ENCODE assay signal across 11 mouse cellular contexts in genomic region chr8:13204371-13205140, GRCm38 (mm10). TPM values are rescaled to one million over a fixed set of nuclear protein-coding genes. Genes with fewer than 3 reads are reported as not detected.
DNase-seq lines count a peak whose midpoint lies in the region; ATAC-seq and TF ChIP-seq lines count a peak whose summit lies in the region.
"Had no signal": no experiment of that assay in that cellular context is flagged by ENCODE, and none has a peak within 500 bp of the region (broad histone marks: within the 10 kb centered on the region; RNA-seq: fewer than 3 reads in every experiment).

No protein-coding gene starts in this region.

- WGBS in liver, embryonic 12.5 days (ENCODE audit: insufficient replicate concordance), result 50% methylated on average over 12 of the region's 12 CpGs
- 54% methylated on average over 12 of the region's 12 CpGs for WGBS in stomach, embryonic 16.5 days

- no peak for TF ChIP-seq POLR2A in testis, adult 2 months (IDR thresholded peaks at IDR 0.05; ENCODE audit: control insufficient read depth, low read depth, low read length)

- no peaks in the 10 kb centered on the region for H3K9me3 ChIP-seq in liver, embryonic 12.5 days (replicated peaks)
- H3K9me3 ChIP-seq in stomach, embryonic 16.5 days (replicated peaks; ENCODE audit: control insufficient read depth, low read length), result no peaks in the 10 kb centered on the region
- H3K9me3 ChIP-seq: midbrain, embryonic 15.5 days had no signal

- H3K9ac ChIP-seq in liver, embryonic 12.5 days, result peak overlapping the region; percentile 42
- no peak overlapping the region for H3K9ac ChIP-seq in stomach, embryonic 16.5 days (ENCODE audit: low read length)
- H3K9ac ChIP-seq: midbrain, embryonic 15.5 days had no signal

- no peaks in the 10 kb centered on the region for H3K36me3 ChIP-seq in testis, adult 2 months (ENCODE audit: control insufficient read depth, insufficient read depth, low read length)
- peaks cover 10% of the 10 kb centered on the region for H3K36me3 ChIP-seq in liver, embryonic 12.5 days
- no peaks in the 10 kb centered on the region for H3K36me3 ChIP-seq in stomach, embryonic 16.5 days (ENCODE audit: control insufficient read depth, insufficient read depth, low read length)
- H3K36me3 ChIP-seq: midbrain, embryonic 15.5 days had no signal

- peak; percentile 57 for DNase-seq in adrenal gland, adult 2 months
- DNase-seq in adrenal gland, adult 8-10 months, result no peak
- no peak for DNase-seq in testis, postnatal 14 days (ENCODE audit: low spot score)
- DNase-seq in retina, postnatal 1 day, result no peak
- DNase-seq in frontal cortex, postnatal 10 days (ENCODE audit: low spot score in 2 of 2), result no peak

- peak overlapping the region; percentile 98 for H3K4me2 ChIP-seq in liver, embryonic 12.5 days
- H3K4me2 ChIP-seq in stomach, embryonic 16.5 days (ENCODE audit: low read depth, low read length), result no peak overlapping the region
- H3K4me2 ChIP-seq: midbrain, embryonic 15.5 days had no signal

- H3K4me3 ChIP-seq in testis, adult 2 months (ENCODE audit: control insufficient read depth, low read depth, low read length), result no peak overlapping the region
- peak overlapping the region; percentile 93 for H3K4me3 ChIP-seq in liver, embryonic 12.5 days
- H3K4me3 ChIP-seq in stomach, embryonic 16.5 days (replicated peaks; ENCODE audit: low read length), result no peak overlapping the region
- H3K4me3 ChIP-seq: layer of hippocampus, adult 2 months; midbrain, embryonic 15.5 days had no signal

- peak; percentile 48 for ATAC-seq in liver, embryonic 12.5 days
- ATAC-seq in stomach, embryonic 16.5 days (ENCODE audit: insufficient read depth, low FRiP score), result peak; percentile 58; the same call in 1 of the 2 replicates
- ATAC-seq: forebrain, embryonic 16.5 days; midbrain, embryonic 15.5 days had no signal

- TF ChIP-seq CTCF in testis, adult 2 months (IDR thresholded peaks at IDR 0.05; ENCODE audit: control insufficient read depth, insufficient read depth, insufficient replicate concordance, low read depth, low read length), result no peak

- peaks cover 15% of the 10 kb centered on the region for H3K4me1 ChIP-seq in testis, adult 2 months (ENCODE audit: control insufficient read depth, insufficient read depth, low read length)
- H3K4me1 ChIP-seq in liver, embryonic 12.5 days, result peaks cover 89% of the 10 kb centered on the region
- peaks cover 5% of the 10 kb centered on the region for H3K4me1 ChIP-seq in stomach, embryonic 16.5 days (ENCODE audit: control insufficient read depth, insufficient read depth, low read length)

- peak overlapping the region; percentile 18; the same call in 1 of the 2 replicates for H3K27ac ChIP-seq in testis, adult 2 months (ENCODE audit: control insufficient read depth, insufficient read depth, low read depth, low read length)
- H3K27ac ChIP-seq in liver, embryonic 12.5 days, result peak overlapping the region; percentile 98
- peak overlapping the region; percentile 69 for H3K27ac ChIP-seq in stomach, embryonic 16.5 days (ENCODE audit: low read length)
- H3K27ac ChIP-seq: layer of hippocampus, adult 2 months; midbrain, embryonic 15.5 days had no signal

- no peaks in the 10 kb centered on the region for H3K27me3 ChIP-seq in testis, adult 2 months (ENCODE audit: control insufficient read depth, insufficient read depth, low read length)
- peaks cover 8% of the 10 kb centered on the region; the same call in 1 of the 2 replicates for H3K27me3 ChIP-seq in liver, embryonic 12.5 days (replicated peaks)
- peaks cover 14% of the 10 kb centered on the region; the same call in 1 of the 2 replicates for H3K27me3 ChIP-seq in stomach, embryonic 16.5 days (ENCODE audit: control insufficient read depth, insufficient read depth, low read length)

RNA-seq across cellular contexts. Expression of gene Grtp1, which starts 4.1 kb away (rescaled TPM):
- total RNA-seq in adrenal gland, adult 2 months (2021), result 10 to 100 TPM; 10.8 to 16.4 TPM
- polyA plus RNA-seq in adrenal gland, adult 2 months (2012; rRNA removed), result 10.1 and 12.5 TPM in 2 replicates
- total RNA-seq in adrenal gland, adult 8-10 months (2022), result 10 to 100 TPM; 15.0 to 30.3 (median 18.9) TPM
- polyA plus RNA-seq in testis, adult 2 months (2012; rRNA removed), result 1.6 and 97.7 TPM in 2 replicates
- polyA plus RNA-seq in liver, embryonic 12.5 days (2016; fragmentation: Nextera tagmentation; extraction: Ambion mirVana), result 13.8 and 14.0 TPM in 2 replicates
- 22.6 and 25.5 TPM in 2 replicates for polyA plus RNA-seq in stomach, embryonic 16.5 days (2015; fragmentation: Nextera tagmentation; extraction: Ambion mirVana)

RNA-seq across cellular contexts. Expression of gene Lamp1, which starts 45.6 kb away (rescaled TPM):
- 100 to 1,000 TPM; 476 to 520 TPM for total RNA-seq in adrenal gland, adult 2 months (2021)
- polyA plus RNA-seq in adrenal gland, adult 2 months (2012; rRNA removed), result 336 and 366 TPM in 2 replicates
- 100 to 1,000 TPM; 434 to 557 (median 482) TPM for total RNA-seq in adrenal gland, adult 8-10 months (2022)
- polyA plus RNA-seq in testis, adult 2 months (2012; rRNA removed), result 583 and 634 TPM in 2 replicates
- polyA plus RNA-seq in liver, embryonic 12.5 days (2016; fragmentation: Nextera tagmentation; extraction: Ambion mirVana), result 199 and 203 TPM in 2 replicates
- 241 and 263 TPM in 2 replicates for polyA plus RNA-seq in stomach, embryonic 16.5 days (2015; fragmentation: Nextera tagmentation; extraction: Ambion mirVana)

RNA-seq across cellular contexts. Expression of gene Adprhl1, which starts 49.4 kb away (rescaled TPM):
- total RNA-seq in adrenal gland, adult 2 months (2021), result 1 to 10 TPM in 1 of 2 experiments, under 1 TPM in 1; 0.93 to 5.4 TPM
- polyA plus RNA-seq in adrenal gland, adult 2 months (2012; rRNA removed), result 0.38 and 2.0 TPM in 2 replicates
- 1 to 10 TPM in 3 of 4 experiments, under 1 TPM in 1; 0.34 to 3.9 (median 1.6) TPM for total RNA-seq in adrenal gland, adult 8-10 months (2022)
- 0.06 TPM in 1 of 2 replicates, not detected in the other for polyA plus RNA-seq in testis, adult 2 months (2012; rRNA removed)
- not detected in 2 replicates for polyA plus RNA-seq in liver, embryonic 12.5 days (2016; fragmentation: Nextera tagmentation; extraction: Ambion mirVana)
- 0.69 and 4.2 TPM in 2 replicates for polyA plus RNA-seq in stomach, embryonic 16.5 days (2015; fragmentation: Nextera tagmentation; extraction: Ambion mirVana)
- polyA plus RNA-seq: forebrain, embryonic 16.5 days; midbrain, embryonic 15.5 days had no signal

Comparison
In these comparisons a context has a peak if more than half of its experiments do, and no peak if none do; other contexts are left out.
1. H3K27ac ChIP-seq: peak in every context shown above with its lines; median percentile 98 in liver, embryonic 12.5 days; 69 in stomach, embryonic 16.5 days; 18 in testis, adult 2 months.